Mouse (Mus musculus) left cerebral cortex, postnatal 10 days (tissue): ENCODE results near the gene Olfr493. TPM values are rescaled to one million over a fixed set of nuclear protein-coding genes. Genes with fewer than 3 reads are reported as not detected.

ENCODE experiments used
- DNase-seq, 2 experiments: peaks; one replicate each; pipeline ENCODE4 v3.0.0; 2021 to 2022; ENCODE audit warnings: low spot score in 2 of 2, mixed read lengths in 1 of 2; ENCODE audit errors: extremely low spot score in 1 of 2
- intact Hi-C: fragments of 180-260 bp; cut with DNase I; formaldehyde crosslinking; loops from one replicate; pipeline ENCODE4 v1.15.1; 2025
- total RNA-seq, 2 experiments: library from RNA; stranded (reverse); gene quantifications; 2 replicates each; pipeline ENCODE4 v1.2.3; 2021

The Olfr493 gene
- total RNA-seq = not detected

GRCm38 (mm10) chr7:108346879-108347278 lies at the start of gene Olfr493:
TSS of gene Olfr493 (minus strand) at chr7:108346979.
- intact Hi-C loops = no loop called here
- no peak for DNase-seq

GRCm38 (mm10) chr7:108392867-108393266 lies 46.1 kb upstream of the Olfr493 start, which contains the start of gene Olfr495:
TSS of gene Olfr495 (plus strand) at chr7:108393167.
- intact Hi-C loops = no loop called here
- DNase-seq = no peak

GRCm38 (mm10) chr7:108365035-108365434 lies 18.3 kb upstream of the Olfr493 start, which contains the start of gene Olfr494:
TSS of gene Olfr494 (plus strand) at chr7:108365335.
- intact Hi-C loops = no loop called here
- no peak for DNase-seq

GRCm38 (mm10) chr7:108323574-108323973 lies 23.2 kb downstream of the Olfr493 start, which contains the start of gene Olfr492:
TSS of gene Olfr492 (minus strand) at chr7:108323674.
- intact Hi-C loops = no loop called here
- no peak for DNase-seq

- intact Hi-C loops = no loop called here
- DNase-seq = no peak
Measured at GRCm38 (mm10) chr7:108313151-108313550, 33.6 kb downstream of the Olfr493 start, which contains the start of gene Olfr491. TSS of gene Olfr491 (plus strand) at chr7:108313451.

Other genes with a start within 250 kb of the Olfr493 start
- gene Olfr482, start 249.4 kb downstream of the Olfr493 start, total RNA-seq = 1 to 10 TPM; 1.5 to 1.7 TPM
- not detected for gene Olfr483, start 246.1 kb downstream of the Olfr493 start, total RNA-seq
- not detected for gene Olfr484, start 219.5 kb downstream of the Olfr493 start, total RNA-seq
- not detected for gene Olfr485, start 187.1 kb downstream of the Olfr493 start, total RNA-seq
- not detected for gene Olfr486, start 174.2 kb downstream of the Olfr493 start, total RNA-seq
- gene Olfr487, start 132.3 kb downstream of the Olfr493 start, total RNA-seq = not detected
- gene Olfr488, start 88.6 kb downstream of the Olfr493 start, total RNA-seq = not detected
- not detected for gene Olfr490, start 58.0 kb downstream of the Olfr493 start, total RNA-seq
- not detected for gene Olfr491, start 33.5 kb downstream of the Olfr493 start, total RNA-seq
- gene Olfr492, start 23.3 kb downstream of the Olfr493 start, total RNA-seq = not detected
- not detected for gene Olfr494, start 18.4 kb upstream of the Olfr493 start, total RNA-seq
- not detected for gene Olfr495, start 46.2 kb upstream of the Olfr493 start, total RNA-seq
- gene Olfr497, start 73.4 kb upstream of the Olfr493 start, total RNA-seq = not detected
- gene Olfr498, start 118.3 kb upstream of the Olfr493 start, total RNA-seq = not detected
- not detected for gene Olfr502, start 178.1 kb upstream of the Olfr493 start, total RNA-seq
- not detected for gene Olfr503, start 197.5 kb upstream of the Olfr493 start, total RNA-seq
- not detected for gene Olfr504, start 218.8 kb upstream of the Olfr493 start, total RNA-seq